Comparison of ENCODE assay signal across 8 mouse cellular contexts in genomic region chr15:80092041-80092441, GRCm38 (mm10). TPM values are rescaled to one million over a fixed set of nuclear protein-coding genes. Genes with fewer than 3 reads are reported as not detected.
A peak's percentile ranks its signal among the peaks of the same experiment; 100 is the strongest.
DNase-seq lines count a peak whose midpoint lies in the region; ATAC-seq and TF ChIP-seq lines count a peak whose summit lies in the region.

No protein-coding gene starts in this region.

- 0 out of 2 replicates have a peak, but pooled peaks have one; percentile 12 for ATAC-seq in forebrain, embryonic 15.5 days (replicated peaks)
- ATAC-seq in monocyte, adult 5-6 weeks (replicated peaks; ENCODE audit: insufficient number of reproducible peaks, low FRiP score, low TSS enrichment, poor library complexity, severe bottlenecking) = no peak

- no peak overlapping the region for H3K9ac ChIP-seq in heart, adult 2 months (ENCODE audit: low read depth, low read length)
- H3K9ac ChIP-seq in MEL (ENCODE audit: control insufficient read depth, low read depth, low read length, poor library complexity, severe bottlenecking) = peak overlapping the region; percentile 99
- peak overlapping the region; percentile 81 for H3K9ac ChIP-seq in forebrain, embryonic 15.5 days (replicated peaks)

- no peak for TF ChIP-seq RAD21 in MEL (IDR thresholded peaks at IDR 0.05; ENCODE audit: low read depth, low read length)

- 0 out of 2 replicates have a peak, but pooled peaks cover 3% of the 10 kb centered on the region for H3K27me3 ChIP-seq in heart, adult 2 months (ENCODE audit: control insufficient read depth, insufficient read depth, low read length)
- H3K27me3 ChIP-seq in MEL (ENCODE audit: control insufficient read depth in 1 of 2, insufficient read depth in 2 of 2, low read length in 2 of 2) = no peaks in the 10 kb centered on the region
- H3K27me3 ChIP-seq in forebrain, embryonic 15.5 days = no peaks in the 10 kb centered on the region

- 56% methylated on average over 7 of the region's 7 CpGs for WGBS in heart, adult 2 months
- 16% methylated on average over 7 of the region's 7 CpGs for WGBS in forebrain, embryonic 15.5 days
- WGBS in macrophage (ENCODE audit: missing documents) = 87% methylated on average over 7 of the region's 7 CpGs

- TF ChIP-seq CTCF in heart, adult 2 months (IDR thresholded peaks at IDR 0.05) = no peak
- no peak for TF ChIP-seq CTCF in MEL (IDR thresholded peaks at IDR 0.05 in 2 of 3, conservative IDR thresholded peaks at IDR 0.05 in 1 of 3; ENCODE audit: control insufficient read depth in 1 of 3, insufficient read depth in 1 of 3, low read depth in 2 of 3, low read length in 3 of 3, poor library complexity in 1 of 3, severe bottlenecking in 1 of 3)

- H3K4me3 ChIP-seq in heart, adult 2 months = peak overlapping the region; percentile 62
- H3K4me3 ChIP-seq in MEL (ENCODE audit: control insufficient read depth in 1 of 2, insufficient read depth in 1 of 2, low read depth in 2 of 2, low read length in 2 of 2) (peak overlapping the region; percentile 89 to 91), macrophage (ENCODE audit: inconsistent target) (peak overlapping the region; percentile 67)
- H3K4me3 ChIP-seq in forebrain, embryonic 15.5 days = peak overlapping the region; percentile 75

- DNase-seq in heart, adult 2 months = no peak
- no peak for DNase-seq in heart, adult 11 months
- no peak for DNase-seq in MEL (ENCODE audit: low read depth, low spot score)
- no peak for DNase-seq in left cerebral cortex, adult 11 months (ENCODE audit: low spot score)
- DNase-seq in adipocyte (ENCODE audit: low spot score) = no peak

- no peak for TF ChIP-seq POLR2A in heart, adult 2 months (IDR thresholded peaks at IDR 0.05; ENCODE audit: insufficient read depth, low read depth, low read length)
- TF ChIP-seq POLR2A in MEL (IDR thresholded peaks at IDR 0.05; ENCODE audit: control insufficient read depth in 1 of 2, insufficient read depth in 1 of 2, low read depth in 1 of 2, low read length in 2 of 2, poor library complexity in 1 of 2) = no peak

- no peaks in the 10 kb centered on the region; the same call in 1 of the 2 replicates for H3K4me1 ChIP-seq in heart, adult 2 months (ENCODE audit: control insufficient read depth, insufficient read depth, low read length)
- peaks cover 21 to 40% of the 10 kb centered on the region in 2 experiments for H3K4me1 ChIP-seq in MEL (ENCODE audit: control insufficient read depth in 1 of 2, insufficient read depth in 2 of 2, low read length in 2 of 2)
- H3K4me1 ChIP-seq in forebrain, embryonic 15.5 days = peaks cover 27% of the 10 kb centered on the region

- H3K36me3 ChIP-seq in heart, adult 2 months (ENCODE audit: control insufficient read depth, insufficient read depth, low read length) = no peaks in the 10 kb centered on the region
- H3K36me3 ChIP-seq in MEL (ENCODE audit: control insufficient read depth in 1 of 2, insufficient read depth in 2 of 2, low read length in 2 of 2) (peaks cover 0 to 30% of the 10 kb centered on the region in 2 experiments; a peak in 2 of 4 replicates), macrophage (ENCODE audit: inconsistent target) (no peaks in the 10 kb centered on the region)
- H3K36me3 ChIP-seq in forebrain, embryonic 15.5 days = no peaks in the 10 kb centered on the region

- TF ChIP-seq EP300 in heart, adult 2 months (IDR thresholded peaks at IDR 0.05; ENCODE audit: insufficient read depth, low read depth, low read length) = no peak
- no peak for TF ChIP-seq EP300 in MEL (IDR thresholded peaks at IDR 0.05; ENCODE audit: low read depth in 1 of 2, low read length in 2 of 2)

- H3K4me2 ChIP-seq in forebrain, embryonic 15.5 days (replicated peaks) = peak overlapping the region; percentile 58

- no peaks in the 10 kb centered on the region; the same call in 1 of the 2 replicates for H3K79me2 ChIP-seq in heart, adult 2 months (replicated peaks; ENCODE audit: control insufficient read depth, insufficient read depth, low read length)
- H3K79me2 ChIP-seq in MEL (ENCODE audit: control insufficient read depth, insufficient read depth, low read length, poor library complexity) = peaks cover 34% of the 10 kb centered on the region
- H3K79me2 ChIP-seq in macrophage (ENCODE audit: inconsistent target) = peaks cover 75% of the 10 kb centered on the region

- H3K27ac ChIP-seq in heart, adult 2 months = peak overlapping the region; percentile 75; the same call in 1 of the 2 replicates
- H3K27ac ChIP-seq in MEL (ENCODE audit: control insufficient read depth, low read depth, low read length) (no peak overlapping the region), macrophage (peak overlapping the region; percentile 72)
- H3K27ac ChIP-seq in forebrain, embryonic 15.5 days (replicated peaks) = no peak overlapping the region; the same call in 1 of the 2 replicates

- no peaks in the 10 kb centered on the region for H3K9me3 ChIP-seq in MEL (replicated peaks; ENCODE audit: insufficient read depth, low read length)
- no peaks in the 10 kb centered on the region for H3K9me3 ChIP-seq in forebrain, embryonic 15.5 days

- intact Hi-C loops in heart, adult 2 months (cut with DNase I) = no loop called here

TF ChIP-seq in MEL, 35 proteins besides CTCF, POLR2A, EP300 and RAD21:
- TF ChIP-seq TAL1 (IDR thresholded peaks at IDR 0.05; ENCODE audit: low read length) = no peak
- no peak for TF ChIP-seq MEF2A (IDR thresholded peaks at IDR 0.05; ENCODE audit: extremely low read depth, insufficient replicate concordance, low read depth, low read length, poor library complexity, severe bottlenecking)
- no peak for TF ChIP-seq NRF1 (IDR thresholded peaks at IDR 0.05; ENCODE audit: insufficient read depth, low read depth, low read length, poor library complexity, severe bottlenecking)
- TF ChIP-seq SIN3A (IDR thresholded peaks at IDR 0.05; ENCODE audit: low read length) = no peak
- no peak for TF ChIP-seq TBP (IDR thresholded peaks at IDR 0.05; ENCODE audit: low read depth, low read length)
- no peak for TF ChIP-seq ETS1 (IDR thresholded peaks at IDR 0.05; ENCODE audit: low read depth, low read length)
TF ChIP-seq in MEL: peak in this region for 0.

RNA-seq across cellular contexts. Expression of gene Rpl3, which starts 0.4 kb away (rescaled TPM):
- 100 to 1,000 TPM; 137 to 150 TPM for total RNA-seq in heart, adult 2 months (2021)
- polyA plus RNA-seq in heart, adult 2 months (2012; rRNA removed) = 201 and 230 TPM in 2 replicates
- 1,686 and 1,722 TPM in 2 replicates for total RNA-seq in MEL (2012; rRNA removed)
- polyA plus RNA-seq in MEL (2012; ENCODE audit: insufficient read depth in 1 of 2, insufficient read length in 2 of 2, low read depth in 1 of 2, low replicate concordance in 2 of 2, missing spikeins in 1 of 2) (1,000 to 10,000 TPM in 1 of 2 experiments, 100 to 1,000 TPM in 1; 543 to 1,096 TPM), macrophage (2018) (633 to 940 TPM (median 770 TPM) in 3 replicates)
- 641 and 670 TPM in 2 replicates for polyA plus RNA-seq in forebrain, embryonic 15.5 days (2015; fragmentation: Nextera tagmentation; extraction: Ambion mirVana)
- 100 to 1,000 TPM in 24 of 26 experiments, 10 to 100 TPM in 2; 70.8 to 495 (median 240) TPM for total RNA-seq in macrophage (2018; cell fraction: chromatin; rRNA removed)
- 100 to 1,000 TPM; 413 to 862 (median 571) TPM for total RNA-seq in macrophage (2018; cell fraction: cytosol; rRNA removed)
- total RNA-seq in macrophage (2018; cell fraction: nucleus; rRNA removed) = 100 to 1,000 TPM; 139 to 883 (median 221) TPM
- total RNA-seq in monocyte, adult 5-6 weeks (2017) = 1,359 to 1,501 TPM (median 1,441 TPM) in 3 replicates

RNA-seq across cellular contexts. Expression of gene Syngr1, which starts 0.9 kb away (rescaled TPM):
- total RNA-seq in heart, adult 2 months (2021) = 10 to 100 TPM; 69.6 to 95.0 TPM
- 247 and 250 TPM in 2 replicates for polyA plus RNA-seq in heart, adult 2 months (2012; rRNA removed)
- total RNA-seq in MEL (2012; rRNA removed) = 93.7 and 105 TPM in 2 replicates
- polyA plus RNA-seq in MEL (2012; ENCODE audit: insufficient read depth in 1 of 2, insufficient read length in 2 of 2, low read depth in 1 of 2, low replicate concordance in 2 of 2, missing spikeins in 1 of 2) (100 to 1,000 TPM in 1 of 2 experiments, not detected in 1; 115 TPM), macrophage (2018) (139 to 428 TPM (median 314 TPM) in 3 replicates)
- 40.1 and 44.5 TPM in 2 replicates for polyA plus RNA-seq in forebrain, embryonic 15.5 days (2015; fragmentation: Nextera tagmentation; extraction: Ambion mirVana)
- total RNA-seq in macrophage (2018; cell fraction: chromatin; rRNA removed) = 100 to 1,000 TPM in 11 of 26 experiments, 10 to 100 TPM in 14, 1 to 10 TPM in 1; 8.5 to 192 (median 76.8) TPM
- 100 to 1,000 TPM; 185 to 377 (median 258) TPM for total RNA-seq in macrophage (2018; cell fraction: cytosol; rRNA removed)
- 100 to 1,000 TPM in 19 of 26 experiments, 10 to 100 TPM in 7; 29.5 to 228 (median 114) TPM for total RNA-seq in macrophage (2018; cell fraction: nucleus; rRNA removed)
- total RNA-seq in monocyte, adult 5-6 weeks (2017) = not detected in 3 replicates

RNA-seq across cellular contexts. Expression of gene Tab1, which starts 40.9 kb away (rescaled TPM):
- 10 to 100 TPM; 17.8 to 24.5 TPM for total RNA-seq in heart, adult 2 months (2021)
- 24.1 and 29.3 TPM in 2 replicates for polyA plus RNA-seq in heart, adult 2 months (2012; rRNA removed)
- total RNA-seq in MEL (2012; rRNA removed) = 18.2 and 23.3 TPM in 2 replicates
- polyA plus RNA-seq in MEL (2012; ENCODE audit: insufficient read depth in 1 of 2, insufficient read length in 2 of 2, low read depth in 1 of 2, low replicate concordance in 2 of 2, missing spikeins in 1 of 2) (10 to 100 TPM in 1 of 2 experiments, not detected in 1; 31.1 TPM), macrophage (2018) (10.5 to 14.4 TPM (median 12.8 TPM) in 3 replicates)
- polyA plus RNA-seq in forebrain, embryonic 15.5 days (2015; fragmentation: Nextera tagmentation; extraction: Ambion mirVana) = 41.1 and 45.0 TPM in 2 replicates
- total RNA-seq in macrophage (2018; cell fraction: chromatin; rRNA removed) = 10 to 100 TPM in 21 of 26 experiments, 1 to 10 TPM in 5; 4.6 to 61.0 (median 34.9) TPM
- 10 to 100 TPM in 12 of 26 experiments, 1 to 10 TPM in 14; 1.2 to 15.4 (median 9.5) TPM for total RNA-seq in macrophage (2018; cell fraction: cytosol; rRNA removed)
- total RNA-seq in macrophage (2018; cell fraction: nucleus; rRNA removed) = 10 to 100 TPM in 18 of 26 experiments, 1 to 10 TPM in 8; 4.1 to 64.7 (median 23.5) TPM
- total RNA-seq in monocyte, adult 5-6 weeks (2017) = 11.6 to 17.4 TPM (median 12.4 TPM) in 3 replicates

Comparison
In these comparisons a context has a peak if more than half of its experiments do, and no peak if none do; other contexts are left out.
1. H3K27ac ChIP-seq: peak in heart, adult 2 months (single experiment) and macrophage (single experiment); none in MEL (single experiment) and forebrain, embryonic 15.5 days (single experiment).
2. Peak in every context shown above with its lines, with median percentiles within 50 percentile points of each other: H3K4me3 ChIP-seq.